Mouse (Mus musculus): ENCODE data around the gene Fam189b. TPM values are rescaled to one million over a fixed set of nuclear protein-coding genes. Genes with fewer than 3 reads are reported as not detected.
"Not testable (repeated sequence)": the region's sequence is repeated elsewhere in the genome, so short reads cannot be mapped to it uniquely, and the experiment has no call there.

Gene Fam189b
- polyA plus RNA-seq, 1 experiment: 27.4 TPM

DNA sequence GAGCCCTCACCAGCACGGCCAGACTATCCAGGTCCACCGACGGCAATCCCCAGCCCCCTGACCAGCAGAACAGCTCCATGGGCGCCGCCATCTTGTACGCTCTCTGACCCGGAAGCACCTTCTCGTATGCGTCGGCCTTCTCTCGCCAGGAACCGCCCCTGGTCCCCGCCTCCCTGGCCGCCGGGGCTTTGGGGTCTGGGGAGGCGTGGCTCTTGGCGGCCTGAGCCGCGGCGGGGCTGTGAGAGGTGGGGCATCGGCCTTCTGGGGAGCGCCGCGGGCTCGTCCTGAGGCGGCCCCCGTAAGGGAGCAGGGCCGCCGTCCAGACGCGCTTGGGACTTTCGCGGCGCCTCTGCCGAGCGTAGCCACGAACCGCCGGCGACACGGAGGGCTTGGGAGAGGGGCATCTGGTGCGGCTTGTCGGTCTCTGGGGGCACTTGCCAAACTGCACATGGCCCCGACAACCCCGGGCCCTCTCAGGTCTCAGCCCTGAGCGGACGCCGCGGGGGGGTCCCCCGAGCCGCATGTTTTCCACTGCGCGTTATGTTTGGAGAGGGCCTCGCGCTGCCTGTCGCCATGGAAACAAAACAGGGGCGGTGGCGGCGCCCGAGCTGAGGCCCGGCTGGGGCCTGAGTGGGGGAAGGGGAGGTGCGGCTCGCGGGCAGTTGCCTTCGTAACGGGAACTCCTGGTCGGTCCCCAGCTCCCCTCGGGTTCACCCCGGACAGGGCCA, 31.0 kb downstream of the Fam189b start:
- TF ChIP-seq USF1 (IDR thresholded peaks at IDR 0.05; ENCODE audit: low read depth) (no peak), MYOD1 (IDR thresholded peaks at IDR 0.05; ENCODE audit: control insufficient read depth, insufficient read length, low read depth) (no peak), CEBPB (IDR thresholded peaks at IDR 0.05; ENCODE audit: low read depth) (no peak), MYOG (IDR thresholded peaks at IDR 0.05; ENCODE audit: control insufficient read depth, extremely low read depth, insufficient read length) (no peak), CTCF (IDR thresholded peaks at IDR 0.05; ENCODE audit: control insufficient read depth, insufficient read depth, insufficient read length) (no peak), FOSL1 (IDR thresholded peaks at IDR 0.05; ENCODE audit: insufficient read depth, low read length, poor library complexity, severe bottlenecking) (no peak), MAX (IDR thresholded peaks at IDR 0.05) (no peak)
- Histone ChIP-seq H3K79me3 (ENCODE audit: low read depth) (peaks cover 11% of the 10 kb centered on the region), H3K4me3 (ENCODE audit: insufficient read depth, poor library complexity, severe bottlenecking) (peak overlapping the region; percentile 91), H3K27me3 (ENCODE audit: control insufficient read depth, insufficient read depth, insufficient read length) (no peaks in the 10 kb centered on the region), H3K36me3 (ENCODE audit: control insufficient read depth, insufficient read depth) (peaks cover 19% of the 10 kb centered on the region), H3ac (ENCODE audit: control insufficient read depth, insufficient read length, low read depth) (peak overlapping the region; percentile 86), H3K79me2 (ENCODE audit: control insufficient read depth, insufficient read depth) (peaks cover 31% of the 10 kb centered on the region)

- TF ChIP-seq MAX (IDR thresholded peaks at IDR 0.05) (no peak), CEBPB (IDR thresholded peaks at IDR 0.05; ENCODE audit: low read depth) (no peak), MYOD1 (IDR thresholded peaks at IDR 0.05; ENCODE audit: control insufficient read depth, insufficient read length, low read depth) (no peak), USF1 (IDR thresholded peaks at IDR 0.05; ENCODE audit: low read depth) (no peak), CTCF (IDR thresholded peaks at IDR 0.05; ENCODE audit: control insufficient read depth, insufficient read depth, insufficient read length) (no peak), MYOG (IDR thresholded peaks at IDR 0.05; ENCODE audit: control insufficient read depth, extremely low read depth, insufficient read length) (no peak), FOSL1 (IDR thresholded peaks at IDR 0.05; ENCODE audit: insufficient read depth, low read length, poor library complexity, severe bottlenecking) (no peak)
- H3K4me3 ChIP-seq (ENCODE audit: insufficient read depth, poor library complexity, severe bottlenecking): peak within 1 kb of the TSS; percentile 91
- peaks cover 31% of the 10 kb centered on the region for H3K79me2 ChIP-seq (ENCODE audit: control insufficient read depth, insufficient read depth)
- H3K36me3 ChIP-seq (ENCODE audit: control insufficient read depth, insufficient read depth): peaks cover 13% of the 10 kb centered on the region
- no peaks in the 10 kb centered on the region for H3K27me3 ChIP-seq (ENCODE audit: control insufficient read depth, insufficient read depth, insufficient read length)
- peaks cover 11% of the 10 kb centered on the region for H3K79me3 ChIP-seq (ENCODE audit: low read depth)
- peak within 1 kb of the TSS; percentile 86 for H3ac ChIP-seq (ENCODE audit: control insufficient read depth, insufficient read length, low read depth)
Observed at GRCm38 (mm10) chr3:89214681-89215411, 31.9 kb downstream of the Fam189b start, which contains the start of gene Thbs3. TSS of gene Thbs3 (plus strand) at chr3:89215180.

DNA sequence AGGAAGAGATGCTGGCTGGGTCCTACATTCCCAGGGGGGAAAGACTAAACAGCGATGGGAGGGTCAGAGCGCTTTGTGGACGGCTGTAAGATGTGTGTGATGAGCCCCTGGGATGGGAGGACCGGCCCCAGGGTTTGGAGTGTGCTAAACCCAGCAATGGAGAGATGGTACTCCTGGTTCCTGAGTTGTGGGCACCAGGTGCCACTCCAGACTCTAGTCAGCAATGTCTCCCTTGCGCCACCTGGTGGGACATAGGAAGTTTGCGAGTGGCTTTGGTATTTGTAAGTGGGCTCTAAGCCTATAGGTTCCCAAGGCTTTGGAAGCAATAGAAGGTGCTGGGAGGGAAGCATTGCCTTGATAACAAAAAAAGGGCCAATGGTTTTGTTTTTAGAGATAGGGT, 32.9 kb downstream of the Fam189b start:
- H3K36me3 ChIP-seq (ENCODE audit: control insufficient read depth, insufficient read depth): peaks cover 6% of the 10 kb centered on the region
- H3K4me3 ChIP-seq (ENCODE audit: insufficient read depth, poor library complexity, severe bottlenecking): no peak overlapping the region
- peaks cover 29% of the 10 kb centered on the region for H3K79me2 ChIP-seq (ENCODE audit: control insufficient read depth, insufficient read depth)
- TF ChIP-seq MYOG (IDR thresholded peaks at IDR 0.05; ENCODE audit: control insufficient read depth, extremely low read depth, insufficient read length) (no peak), CTCF (IDR thresholded peaks at IDR 0.05; ENCODE audit: control insufficient read depth, insufficient read depth, insufficient read length) (peak; percentile 67)
- H3K27me3 ChIP-seq (ENCODE audit: control insufficient read depth, insufficient read depth, insufficient read length): no peaks in the 10 kb centered on the region
- H3ac ChIP-seq (ENCODE audit: control insufficient read depth, insufficient read length, low read depth): no peak overlapping the region
- H3K79me3 ChIP-seq (ENCODE audit: low read depth): peaks cover 11% of the 10 kb centered on the region

DNA sequence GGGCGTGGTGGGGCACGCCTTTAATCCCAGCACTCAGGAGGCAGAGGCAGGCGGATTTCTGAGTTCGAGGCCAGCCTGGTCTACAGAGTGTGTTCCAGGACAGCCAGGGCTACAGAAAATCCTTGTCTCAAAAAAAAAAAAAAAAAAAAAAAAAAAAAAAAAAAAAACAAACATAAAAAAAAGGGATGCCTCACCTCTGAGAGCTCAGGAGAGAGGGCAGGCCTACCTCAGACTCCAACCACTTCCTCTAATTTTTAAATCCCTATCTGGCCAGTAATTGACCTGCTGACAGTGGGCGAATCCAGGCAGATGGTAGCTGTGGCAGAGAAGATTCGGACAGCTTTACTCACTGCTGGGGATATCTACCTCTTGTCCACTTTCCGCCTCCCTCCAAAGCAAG, 33.5 kb downstream of the Fam189b start:
- H3K79me2 ChIP-seq (ENCODE audit: control insufficient read depth, insufficient read depth): peaks cover 23% of the 10 kb centered on the region
- not testable (repeated sequence) for H3K4me3 ChIP-seq (ENCODE audit: insufficient read depth, poor library complexity, severe bottlenecking); H3K36me3 ChIP-seq (ENCODE audit: control insufficient read depth, insufficient read depth)

DNA sequence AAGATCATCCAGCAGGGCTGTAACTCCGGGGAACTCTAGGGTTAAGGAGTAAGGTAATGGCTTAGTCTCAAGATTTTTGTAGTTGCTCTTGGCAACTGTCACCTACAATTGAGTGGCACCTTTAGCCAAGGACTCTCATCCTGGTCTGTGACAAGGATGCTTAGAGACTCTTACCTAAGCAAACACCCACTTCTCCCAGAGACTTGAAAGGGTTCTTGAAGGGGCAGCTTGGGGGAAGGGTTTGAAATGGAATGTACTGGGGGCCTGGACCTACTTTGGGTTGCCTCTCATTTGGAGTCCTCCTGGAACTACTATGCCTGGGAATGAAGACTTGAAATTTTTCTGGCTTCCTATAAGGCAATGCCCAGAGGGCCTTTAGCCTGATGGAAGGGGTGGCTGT, 35.3 kb downstream of the Fam189b start:
- Histone ChIP-seq H3K27me3 (ENCODE audit: control insufficient read depth, insufficient read depth, insufficient read length) (no peaks in the 10 kb centered on the region), H3ac (ENCODE audit: control insufficient read depth, insufficient read length, low read depth) (no peak overlapping the region), H3K79me2 (ENCODE audit: control insufficient read depth, insufficient read depth) (peaks cover 5% of the 10 kb centered on the region), H3K36me3 (ENCODE audit: control insufficient read depth, insufficient read depth) (no peaks in the 10 kb centered on the region), H3K4me3 (ENCODE audit: insufficient read depth, poor library complexity, severe bottlenecking) (no peak overlapping the region), H3K79me3 (ENCODE audit: low read depth) (peaks cover 3% of the 10 kb centered on the region)
- no peak for TF ChIP-seq MYOD1 (IDR thresholded peaks at IDR 0.05; ENCODE audit: control insufficient read depth, insufficient read length, low read depth)
- TF ChIP-seq USF1 (IDR thresholded peaks at IDR 0.05; ENCODE audit: low read depth): no peak
- TF ChIP-seq FOSL1 (IDR thresholded peaks at IDR 0.05; ENCODE audit: insufficient read depth, low read length, poor library complexity, severe bottlenecking): no peak
- no peak for TF ChIP-seq CEBPB (IDR thresholded peaks at IDR 0.05; ENCODE audit: low read depth)
- no peak for TF ChIP-seq MAX (IDR thresholded peaks at IDR 0.05)

More for the DNA sequence above, 33.5 kb downstream of the Fam189b start:
- H3K27me3 ChIP-seq (ENCODE audit: control insufficient read depth, insufficient read depth, insufficient read length); H3ac ChIP-seq (ENCODE audit: control insufficient read depth, insufficient read length, low read depth): not testable (repeated sequence)
- H3K79me3 ChIP-seq (ENCODE audit: low read depth): peaks cover 11% of the 10 kb centered on the region

DNA sequence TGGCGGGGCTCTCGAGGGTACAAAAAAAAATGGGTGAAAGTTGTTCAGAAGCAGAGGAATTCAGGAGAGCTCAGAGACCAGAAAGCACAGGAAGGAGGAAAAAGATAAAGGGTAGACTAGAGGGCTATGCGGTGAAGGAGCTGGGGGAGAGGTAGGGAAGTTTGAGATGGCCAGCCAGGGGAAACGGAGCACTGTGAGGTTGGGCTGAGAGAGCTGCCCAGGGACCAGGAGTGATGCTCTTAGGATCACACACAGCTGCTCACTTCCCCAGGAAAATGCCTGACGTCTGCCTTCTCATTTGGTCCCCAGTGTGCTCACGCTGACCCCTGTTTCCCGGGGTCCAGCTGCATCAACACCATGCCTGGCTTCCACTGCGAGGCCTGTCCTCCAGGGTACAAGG, 36.6 kb downstream of the Fam189b start:
- no peaks in the 10 kb centered on the region for H3K36me3 ChIP-seq (ENCODE audit: control insufficient read depth, insufficient read depth)
- no peaks in the 10 kb centered on the region for H3K79me2 ChIP-seq (ENCODE audit: control insufficient read depth, insufficient read depth)
- H3K79me3 ChIP-seq (ENCODE audit: low read depth): no peaks in the 10 kb centered on the region
- no peak overlapping the region for H3ac ChIP-seq (ENCODE audit: control insufficient read depth, insufficient read length, low read depth)
- H3K4me3 ChIP-seq (ENCODE audit: insufficient read depth, poor library complexity, severe bottlenecking): no peak overlapping the region
- TF ChIP-seq USF1 (IDR thresholded peaks at IDR 0.05; ENCODE audit: low read depth) (no peak), MYOD1 (IDR thresholded peaks at IDR 0.05; ENCODE audit: control insufficient read depth, insufficient read length, low read depth) (no peak), FOSL1 (IDR thresholded peaks at IDR 0.05; ENCODE audit: insufficient read depth, low read length, poor library complexity, severe bottlenecking) (no peak), CTCF (IDR thresholded peaks at IDR 0.05; ENCODE audit: control insufficient read depth, insufficient read depth, insufficient read length) (no peak), MYOG (IDR thresholded peaks at IDR 0.05; ENCODE audit: control insufficient read depth, extremely low read depth, insufficient read length) (no peak), MAX (IDR thresholded peaks at IDR 0.05) (no peak), CEBPB (IDR thresholded peaks at IDR 0.05; ENCODE audit: low read depth) (no peak)
- H3K27me3 ChIP-seq (ENCODE audit: control insufficient read depth, insufficient read depth, insufficient read length): no peaks in the 10 kb centered on the region
